Mouse (Mus musculus): ENCODE data around the gene Serhl. TPM values are rescaled to one million over a fixed set of nuclear protein-coding genes. Genes with fewer than 3 reads are reported as not detected.

Gene Serhl
- polyA plus RNA-seq, 1 experiment from 2014 or later: 49.1 TPM

- H3K27me3 ChIP-seq (ENCODE audit: low read depth, poor library complexity, severe bottlenecking): no peaks in the 10 kb centered on the region
- WGBS: 1% methylated on average over 41 of the region's 41 CpGs
- H3K27ac ChIP-seq: peak overlapping the region; percentile 97
- no peaks in the 10 kb centered on the region for H3K9me3 ChIP-seq (replicated peaks)
- H3K4me1 ChIP-seq: peaks cover 12% of the 10 kb centered on the region
- H3K4me3 ChIP-seq: peak overlapping the region; percentile 72
- no peak for DNase-seq (ENCODE audit: low spot score)
- peaks cover 40% of the 10 kb centered on the region for H3K36me3 ChIP-seq
Observed at GRCm38 (mm10) chr15:83148801-83149195, 59.5 kb downstream of the Serhl start.

- Histone ChIP-seq H3K9me3 (replicated peaks) (no peaks in the 10 kb centered on the region), H3K36me3 (peaks cover 40% of the 10 kb centered on the region), H3K27me3 (ENCODE audit: low read depth, poor library complexity, severe bottlenecking) (no peaks in the 10 kb centered on the region), H3K4me3 (peak within 1 kb of the TSS; percentile 72), H3K4me1 (peaks cover 12% of the 10 kb centered on the region), H3K27ac (peak within 1 kb of the TSS; percentile 97)
- under 1% methylated on average over 56 of the region's 56 CpGs for WGBS
- peak; percentile 98 for DNase-seq (ENCODE audit: low spot score)
Observed at GRCm38 (mm10) chr15:83149196-83150072, 60.1 kb downstream of the Serhl start, which contains the start of gene Poldip3. Gene Poldip3, minus strand, starts transcription at chr15:83149384.

GRCm38 (mm10) chr15:83150073-83150442 is 60.8 kb downstream of the Serhl start:
- Histone ChIP-seq H3K27me3 (ENCODE audit: low read depth, poor library complexity, severe bottlenecking) (no peaks in the 10 kb centered on the region), H3K4me3 (peak overlapping the region; percentile 72), H3K27ac (peak overlapping the region; percentile 97; the same call in 1 of the 2 replicates), H3K36me3 (peaks cover 38% of the 10 kb centered on the region), H3K9me3 (replicated peaks) (no peaks in the 10 kb centered on the region), H3K4me1 (peaks cover 12% of the 10 kb centered on the region)
- 32% methylated on average over 3 of the region's 3 CpGs for WGBS
- DNase-seq (ENCODE audit: low spot score): peak; percentile 35

- Histone ChIP-seq H3K27me3 (ENCODE audit: low read depth, poor library complexity, severe bottlenecking) (no peaks in the 10 kb centered on the region), H3K4me3 (no peak overlapping the region), H3K27ac (no peak overlapping the region), H3K4me1 (peaks cover 15% of the 10 kb centered on the region), H3K36me3 (peaks cover 36% of the 10 kb centered on the region), H3K9me3 (replicated peaks) (no peaks in the 10 kb centered on the region)
- WGBS: 89% methylated on average over 4 of the region's 4 CpGs
- no peak for DNase-seq (ENCODE audit: low spot score)
Observed at GRCm38 (mm10) chr15:83150694-83151093, 61.4 kb downstream of the Serhl start.

- Histone ChIP-seq H3K27me3 (ENCODE audit: low read depth, poor library complexity, severe bottlenecking) (no peaks in the 10 kb centered on the region), H3K4me3 (no peak overlapping the region), H3K36me3 (peaks cover 46% of the 10 kb centered on the region), H3K9me3 (replicated peaks) (no peaks in the 10 kb centered on the region), H3K4me1 (peaks cover 11% of the 10 kb centered on the region), H3K27ac (no peak overlapping the region)
- DNase-seq (ENCODE audit: low spot score): no peak
- 94% methylated on average over 7 of the region's 7 CpGs for WGBS
Observed at GRCm38 (mm10) chr15:83154309-83154708, 65.0 kb downstream of the Serhl start.

- Histone ChIP-seq H3K27me3 (ENCODE audit: low read depth, poor library complexity, severe bottlenecking) (no peaks in the 10 kb centered on the region), H3K27ac (no peak overlapping the region), H3K4me1 (peaks cover 7% of the 10 kb centered on the region), H3K36me3 (peaks cover 62% of the 10 kb centered on the region), H3K4me3 (no peak overlapping the region), H3K9me3 (replicated peaks) (no peaks in the 10 kb centered on the region)
- DNase-seq (ENCODE audit: low spot score): no peak
- 65% methylated on average over 6 of the region's 6 CpGs for WGBS
Observed at GRCm38 (mm10) chr15:83155672-83156419, 66.5 kb downstream of the Serhl start.

- Histone ChIP-seq H3K4me3 (no peak overlapping the region), H3K4me1 (peaks cover 12% of the 10 kb centered on the region), H3K27me3 (ENCODE audit: low read depth, poor library complexity, severe bottlenecking) (no peaks in the 10 kb centered on the region), H3K27ac (0 out of 2 replicates have a peak overlapping the region, but pooled peaks have one; percentile 19), H3K36me3 (peaks cover 74% of the 10 kb centered on the region), H3K9me3 (replicated peaks) (no peaks in the 10 kb centered on the region)
- peak; percentile 68 for DNase-seq (ENCODE audit: low spot score)
- 80% methylated on average over 11 of the region's 11 CpGs for WGBS
Observed at GRCm38 (mm10) chr15:83156929-83157666, 67.8 kb downstream of the Serhl start.

GRCm38 (mm10) chr15:83157667-83158064 is 68.4 kb downstream of the Serhl start:
- Histone ChIP-seq H3K27ac (no peak overlapping the region), H3K9me3 (replicated peaks) (no peaks in the 10 kb centered on the region), H3K4me3 (no peak overlapping the region), H3K4me1 (peaks cover 12% of the 10 kb centered on the region), H3K27me3 (ENCODE audit: low read depth, poor library complexity, severe bottlenecking) (no peaks in the 10 kb centered on the region), H3K36me3 (peaks cover 80% of the 10 kb centered on the region)
- 97% methylated on average over 6 of the region's 6 CpGs for WGBS
- no peak for DNase-seq (ENCODE audit: low spot score)

GRCm38 (mm10) chr15:83158587-83159160 is 69.4 kb downstream of the Serhl start:
- Histone ChIP-seq H3K9me3 (replicated peaks) (no peaks in the 10 kb centered on the region), H3K4me1 (peaks cover 12% of the 10 kb centered on the region), H3K27ac (no peak overlapping the region), H3K27me3 (ENCODE audit: low read depth, poor library complexity, severe bottlenecking) (no peaks in the 10 kb centered on the region), H3K36me3 (peaks cover 86% of the 10 kb centered on the region), H3K4me3 (no peak overlapping the region)
- no peak for DNase-seq (ENCODE audit: low spot score)
- 93% methylated on average over 7 of the region's 7 CpGs for WGBS

GRCm38 (mm10) chr15:83159823-83160222 is 70.5 kb downstream of the Serhl start:
- Histone ChIP-seq H3K4me3 (no peak overlapping the region), H3K27ac (no peak overlapping the region), H3K36me3 (peaks cover 78% of the 10 kb centered on the region), H3K9me3 (replicated peaks) (no peaks in the 10 kb centered on the region), H3K4me1 (peaks cover 12% of the 10 kb centered on the region), H3K27me3 (ENCODE audit: low read depth, poor library complexity, severe bottlenecking) (no peaks in the 10 kb centered on the region)
- no peak for DNase-seq (ENCODE audit: low spot score)
- WGBS: 90% methylated on average over 9 of the region's 9 CpGs

GRCm38 (mm10) chr15:83160561-83160960 is 71.3 kb downstream of the Serhl start:
- Histone ChIP-seq H3K36me3 (peaks cover 79% of the 10 kb centered on the region), H3K27ac (no peak overlapping the region)

GRCm38 (mm10) chr15:83161062-83161748 is 71.9 kb downstream of the Serhl start:
- H3K36me3 ChIP-seq: peaks cover 78% of the 10 kb centered on the region
- no peak for DNase-seq (ENCODE audit: low spot score)
- no peaks in the 10 kb centered on the region for H3K9me3 ChIP-seq (replicated peaks)
- no peak overlapping the region for H3K27ac ChIP-seq
- H3K4me3 ChIP-seq: no peak overlapping the region
- 0 out of 2 replicates have a peak, but pooled peaks cover 4% of the 10 kb centered on the region for H3K4me1 ChIP-seq
- 60% methylated on average over 10 of the region's 10 CpGs for WGBS
- no peaks in the 10 kb centered on the region for H3K27me3 ChIP-seq (ENCODE audit: low read depth, poor library complexity, severe bottlenecking)

More at GRCm38 (mm10) chr15:83160561-83160960, 71.3 kb downstream of the Serhl start:
- Histone ChIP-seq H3K27me3 (ENCODE audit: low read depth, poor library complexity, severe bottlenecking) (no peaks in the 10 kb centered on the region), H3K4me3 (no peak overlapping the region), H3K4me1 (peaks cover 10% of the 10 kb centered on the region), H3K9me3 (replicated peaks) (no peaks in the 10 kb centered on the region)
- DNase-seq (ENCODE audit: low spot score): no peak
- 86% methylated on average over 4 of the region's 4 CpGs for WGBS

All from limb, embryonic 10.5 days (tissue).